Mouse (Mus musculus) hindbrain, embryonic 16.5 days (tissue): ENCODE measurements around the gene Msrb3. TPM values are rescaled to one million over a fixed set of nuclear protein-coding genes. Genes with fewer than 3 reads are reported as not detected.

Experiments used
- ATAC-seq: fragments of 200-750 bp; cut with Nextera tagmentation; 2 replicates; pipeline ENCODE4 v1.8.0; 2017; ENCODE audit warnings: moderate TSS enrichment, moderate library complexity
- H3K27ac ChIP-seq: fragments of 300-500 bp; sonication (generic); 2 replicates; pipeline ENCODE4 v1.5.1; 2014; ENCODE audit warnings: low read depth, mild to moderate bottlenecking, control low read depth, low read length, moderate library complexity
- H3K27me3 ChIP-seq: fragments of 300-500 bp; sonication (generic); replicated peaks from 2 replicates; pipeline ENCODE4 v1.6.1; 2014; ENCODE audit warnings: low read length; ENCODE audit not compliant: control insufficient read depth, insufficient read depth
- H3K36me3 ChIP-seq: fragments of 300-500 bp; sonication (generic); 2 replicates; pipeline ENCODE4 v1.6.1; 2014; ENCODE audit warnings: mild to moderate bottlenecking, low read length, moderate library complexity, mixed read lengths; ENCODE audit not compliant: control insufficient read depth, insufficient read depth
- H3K4me1 ChIP-seq: fragments of 300-500 bp; sonication (generic); 2 replicates; pipeline ENCODE4 v1.6.1; 2014; ENCODE audit warnings: low read depth, low read length; ENCODE audit not compliant: control insufficient read depth, insufficient read depth
- H3K4me2 ChIP-seq: fragments of 300-500 bp; sonication (generic); 2 replicates; pipeline ENCODE4 v1.6.1; 2014; ENCODE audit warnings: mild to moderate bottlenecking, low read length, control low read depth, moderate library complexity
- H3K4me3 ChIP-seq: fragments of 300-500 bp; sonication (generic); 2 replicates; pipeline ENCODE4 v1.5.1; 2014; ENCODE audit warnings: mild to moderate bottlenecking, low read length, control low read depth, moderate library complexity
- H3K9ac ChIP-seq: fragments of 300-500 bp; sonication (generic); 2 replicates; pipeline ENCODE4 v1.6.1; 2014; ENCODE audit warnings: low read depth, mild to moderate bottlenecking, control low read depth, low read length, moderate library complexity
- H3K9me3 ChIP-seq: fragments of 300-500 bp; sonication (generic); 2 replicates; pipeline ENCODE4 v1.6.1; 2014; ENCODE audit warnings: mild to moderate bottlenecking, low read length, moderate library complexity; ENCODE audit not compliant: control insufficient read depth
- WGBS: fragments of 180-500 bp; shearing (Covaris S2); extraction: QIAGEN DNeasy Blood & Tissue Kit; methylation state at CpG from one replicate; pipeline ENCODE4 v1.1.7; 2014; 5-methylcytosine and 5-hydroxymethylcytosine counted together
- polyA plus RNA-seq: library from polyadenylated mRNA; unstranded; fragments of >200 nt; fragmentation: Nextera tagmentation; extraction: Ambion mirVana; gene quantifications from 2 replicates; pipeline ENCODE4 v1.2.1, GENCODE M21; 2015

The Msrb3 gene
- polyA plus RNA-seq, 1 experiment from 2014 or later: 1.8 TPM

DNA sequence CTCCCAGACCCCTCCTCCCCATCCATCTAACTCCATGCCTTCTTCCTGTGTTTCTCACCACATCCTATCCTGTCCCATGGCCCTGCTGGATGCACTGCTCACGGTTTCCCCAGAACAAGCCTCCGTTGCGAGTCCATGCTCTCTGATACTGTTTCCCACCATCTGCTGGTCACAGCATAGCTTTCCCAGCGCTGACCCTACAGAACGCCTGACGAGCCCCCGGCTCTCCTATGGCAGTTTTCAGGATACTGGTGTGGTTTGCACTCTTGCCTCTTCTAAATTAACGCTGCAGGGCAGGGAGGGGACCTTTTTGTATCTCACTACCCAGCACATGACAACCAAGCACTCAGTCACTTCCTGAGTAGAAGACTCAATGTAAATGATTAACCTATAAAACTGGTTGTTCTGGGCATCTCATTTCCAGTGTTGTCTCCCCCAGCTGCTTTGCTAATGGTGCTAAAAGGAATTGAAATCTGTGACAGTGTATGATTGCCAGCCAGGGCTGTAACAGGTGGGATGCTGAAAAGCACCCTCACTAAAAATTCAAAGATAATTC, 25.2 kb downstream of the Msrb3 start:
- Histone ChIP-seq H3K4me2 (no peak overlapping the region), H3K36me3 (no peaks in the 10 kb centered on the region), H3K9ac (no peak overlapping the region), H3K9me3 (no peaks in the 10 kb centered on the region), H3K4me3 (no peak overlapping the region), H3K27me3 (no peaks in the 10 kb centered on the region), H3K4me1 (no peaks in the 10 kb centered on the region; the same call in 1 of the 2 replicates), H3K27ac (no peak overlapping the region)
- no peak for ATAC-seq
- WGBS: 82% methylated on average over 8 of the region's 8 CpGs

DNA sequence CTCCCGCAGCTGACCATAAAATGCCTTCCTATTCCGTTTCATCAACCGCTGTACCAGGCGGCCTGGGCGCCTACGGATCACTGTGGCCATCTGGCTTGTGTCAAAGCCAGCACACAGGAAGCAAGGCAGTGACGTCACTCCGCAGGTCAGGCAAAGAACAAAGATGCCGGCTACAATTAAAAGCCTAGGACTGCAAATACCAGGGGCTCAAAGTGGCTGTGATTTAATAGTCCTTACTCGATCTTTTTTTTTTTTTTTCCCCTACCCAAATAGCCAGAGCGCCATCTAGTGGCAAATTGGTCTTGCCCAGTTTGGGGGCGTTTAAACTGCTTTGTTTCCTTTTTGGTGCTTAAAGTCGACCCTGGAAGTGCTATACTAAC, 26.4 kb downstream of the Msrb3 start:
- H3K9me3 ChIP-seq: no peaks in the 10 kb centered on the region
- H3K27ac ChIP-seq: no peak overlapping the region
- peak overlapping the region; percentile 29 for H3K4me3 ChIP-seq
- 22% methylated on average over 13 of the region's 13 CpGs for WGBS
- H3K27me3 ChIP-seq: no peaks in the 10 kb centered on the region
- no peaks in the 10 kb centered on the region; the same call in 1 of the 2 replicates for H3K4me1 ChIP-seq
- H3K4me2 ChIP-seq: peak overlapping the region; percentile 59
- no peaks in the 10 kb centered on the region for H3K36me3 ChIP-seq
- ATAC-seq: peak; percentile 72; the same call in 1 of the 2 replicates
- peak overlapping the region; percentile 33; the same call in 1 of the 2 replicates for H3K9ac ChIP-seq

GRCm38 (mm10) chr10:120871630-120872482, 27.0 kb downstream of the Msrb3 start:
- Histone ChIP-seq H3K27me3 (no peaks in the 10 kb centered on the region), H3K9ac (peak overlapping the region; percentile 33; the same call in 1 of the 2 replicates), H3K4me3 (peak overlapping the region; percentile 29), H3K9me3 (no peaks in the 10 kb centered on the region), H3K4me1 (no peaks in the 10 kb centered on the region; the same call in 1 of the 2 replicates), H3K36me3 (no peaks in the 10 kb centered on the region), H3K4me2 (peak overlapping the region; percentile 59), H3K27ac (no peak overlapping the region)
- peak; percentile 18; the same call in 1 of the 2 replicates for ATAC-seq
- WGBS: 67% methylated on average over 22 of the region's 22 CpGs

GRCm38 (mm10) chr10:120871096-120871495, 27.8 kb downstream of the Msrb3 start:
- WGBS: 82% methylated on average over 14 of the region's 14 CpGs

DNA sequence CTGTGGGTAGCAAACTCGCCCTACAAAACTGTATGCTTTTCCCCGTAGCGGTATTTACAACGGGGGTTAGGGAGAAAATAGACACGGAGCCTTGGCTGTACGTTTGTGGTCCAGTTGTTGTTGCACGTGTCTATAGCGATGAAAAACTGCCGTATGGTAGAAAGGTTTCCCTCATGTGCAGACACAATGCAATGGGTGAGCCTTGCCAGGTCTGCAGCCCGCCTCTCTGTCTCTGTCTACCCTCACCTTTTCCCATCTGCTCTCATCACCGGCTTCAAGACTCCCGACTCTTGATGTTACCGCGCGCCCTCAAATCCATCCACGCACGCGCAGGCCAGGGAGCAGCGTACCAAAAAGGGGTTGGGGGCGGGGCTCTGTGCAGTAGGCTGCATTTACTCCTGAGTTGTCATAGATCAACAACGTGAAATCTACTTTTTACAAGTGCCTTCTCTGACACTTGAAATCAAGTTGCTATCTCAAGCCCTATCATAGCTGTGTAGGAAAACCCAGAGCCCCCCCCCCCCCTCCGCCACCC, 29.6 kb downstream of the Msrb3 start:
- ATAC-seq: no peak
- Histone ChIP-seq H3K4me2 (no peak overlapping the region), H3K9ac (no peak overlapping the region), H3K9me3 (no peaks in the 10 kb centered on the region), H3K4me1 (no peaks in the 10 kb centered on the region), H3K36me3 (no peaks in the 10 kb centered on the region), H3K27ac (no peak overlapping the region), H3K4me3 (no peak overlapping the region), H3K27me3 (no peaks in the 10 kb centered on the region)
- 90% methylated on average over 22 of the region's 22 CpGs for WGBS

More at GRCm38 (mm10) chr10:120871096-120871495, 27.8 kb downstream of the Msrb3 start:
- H3K27me3 ChIP-seq: no peaks in the 10 kb centered on the region
- no peak overlapping the region for H3K9ac ChIP-seq
- ATAC-seq: no peak
- H3K27ac ChIP-seq: no peak overlapping the region
- no peak overlapping the region for H3K4me2 ChIP-seq
- no peaks in the 10 kb centered on the region for H3K36me3 ChIP-seq
- no peaks in the 10 kb centered on the region for H3K9me3 ChIP-seq
- H3K4me1 ChIP-seq: no peaks in the 10 kb centered on the region; the same call in 1 of the 2 replicates
- no peak overlapping the region for H3K4me3 ChIP-seq

- Histone ChIP-seq H3K27me3 (no peaks in the 10 kb centered on the region), H3K9me3 (no peaks in the 10 kb centered on the region), H3K4me3 (no peak overlapping the region), H3K4me1 (no peaks in the 10 kb centered on the region), H3K9ac (no peak overlapping the region), H3K4me2 (no peak overlapping the region), H3K36me3 (no peaks in the 10 kb centered on the region), H3K27ac (no peak overlapping the region)
- 37% methylated on average over 9 of the region's 9 CpGs for WGBS
- ATAC-seq: no peak
Measured at GRCm38 (mm10) chr10:120864446-120864845, 34.5 kb downstream of the Msrb3 start.

- no peaks in the 10 kb centered on the region for H3K4me1 ChIP-seq
- H3K4me2 ChIP-seq: no peak overlapping the region
- H3K27ac ChIP-seq: no peak overlapping the region
- ATAC-seq: no peak
- WGBS: 97% methylated on average over 12 of the region's 12 CpGs
- H3K27me3 ChIP-seq: no peaks in the 10 kb centered on the region
- no peak overlapping the region for H3K9ac ChIP-seq
- H3K9me3 ChIP-seq: no peaks in the 10 kb centered on the region
- H3K4me3 ChIP-seq: no peak overlapping the region
- no peaks in the 10 kb centered on the region for H3K36me3 ChIP-seq
Measured at GRCm38 (mm10) chr10:120861674-120862073, 37.2 kb downstream of the Msrb3 start.

- ATAC-seq: no peak
Measured at GRCm38 (mm10) chr10:120861194-120861593, 37.7 kb downstream of the Msrb3 start.

DNA sequence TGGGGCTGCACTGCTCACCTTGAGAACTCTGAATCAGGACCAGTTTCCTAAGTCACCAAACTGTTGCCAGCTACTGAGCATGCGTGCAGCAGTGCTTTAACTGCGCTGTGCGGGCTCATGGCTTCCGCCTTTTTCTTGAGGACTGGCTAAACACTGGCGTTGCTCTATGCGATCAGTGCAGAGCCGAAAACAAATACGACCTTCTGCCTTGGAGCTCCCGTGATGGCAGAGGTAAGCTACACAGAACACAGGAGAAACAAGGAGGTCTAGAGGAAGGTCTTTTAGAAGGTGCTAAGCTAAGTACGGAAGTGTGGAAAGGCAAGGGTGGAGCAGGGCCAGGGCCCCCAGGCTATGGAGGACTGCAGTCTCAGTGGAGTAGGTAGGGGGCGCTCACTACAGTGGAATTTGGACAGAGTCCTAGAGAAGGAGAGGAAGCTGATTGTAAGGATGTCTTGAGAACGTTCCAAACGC, 41.3 kb downstream of the Msrb3 start:
- WGBS: 41% methylated on average over 13 of the region's 13 CpGs
- H3K9me3 ChIP-seq: no peaks in the 10 kb centered on the region
- no peaks in the 10 kb centered on the region for H3K36me3 ChIP-seq
- peak overlapping the region; percentile 26 for H3K4me3 ChIP-seq
- ATAC-seq: peak; percentile 75
- no peaks in the 10 kb centered on the region for H3K27me3 ChIP-seq
- H3K9ac ChIP-seq: 0 out of 2 replicates have a peak overlapping the region, but pooled peaks have one; percentile 31
- H3K4me1 ChIP-seq: no peaks in the 10 kb centered on the region
- H3K4me2 ChIP-seq: peak overlapping the region; percentile 49
- no peak overlapping the region for H3K27ac ChIP-seq

More at GRCm38 (mm10) chr10:120861194-120861593, 37.7 kb downstream of the Msrb3 start:
- H3K27ac ChIP-seq: no peak overlapping the region
- no peak overlapping the region for H3K4me2 ChIP-seq
- H3K36me3 ChIP-seq: no peaks in the 10 kb centered on the region
- H3K27me3 ChIP-seq: no peaks in the 10 kb centered on the region
- no peaks in the 10 kb centered on the region for H3K9me3 ChIP-seq
- H3K4me3 ChIP-seq: no peak overlapping the region
- no peak overlapping the region for H3K9ac ChIP-seq
- no peaks in the 10 kb centered on the region for H3K4me1 ChIP-seq
- WGBS: 83% methylated on average over 3 of the region's 3 CpGs
